Mouse (Mus musculus) CH12.LX (cell line): ENCODE results near the gene St14. TPM values are rescaled to one million over a fixed set of nuclear protein-coding genes. Genes with fewer than 3 reads are reported as not detected.

Source experiments
- DNase-seq: peaks from one replicate; pipeline ENCODE4 v3.0.0-alpha.2; 2013; ENCODE audit errors: extremely low read depth
- H3K27ac ChIP-seq: 2 replicates; pipeline ENCODE4 v1.5.1; 2012; ENCODE audit warnings: low read depth, mild to moderate bottlenecking, control low read depth, moderate library complexity; ENCODE audit not compliant: insufficient read depth
- H3K27me3 ChIP-seq: replicated peaks from 2 replicates; pipeline ENCODE3; 2012; ENCODE audit warnings: inconsistent platforms
- H3K36me3 ChIP-seq, 2 experiments: replicated peaks in 1 of 2; 2 replicates each; pipeline versions ENCODE3 to v1.6.1; 2012; ENCODE audit warnings: inconsistent platforms in 1 of 2, low read length in 1 of 2, mild to moderate bottlenecking in 1 of 2, mixed read lengths in 1 of 2, moderate library complexity in 1 of 2; ENCODE audit not compliant: control insufficient read depth in 1 of 2, insufficient read depth in 1 of 2
- H3K4me1 ChIP-seq, 2 experiments: 2 replicates each; pipeline ENCODE4 v1.6.1; 2012; ENCODE audit warnings: inconsistent platforms in 1 of 2, moderate library complexity in 1 of 2; ENCODE audit not compliant: insufficient read depth in 2 of 2, control insufficient read depth in 1 of 2
- H3K4me2 ChIP-seq: 2 replicates; pipeline ENCODE4 v1.6.1; 2012; ENCODE audit warnings: low read depth, mild to moderate bottlenecking, control low read depth; ENCODE audit not compliant: poor library complexity, insufficient read depth, severe bottlenecking
- H3K4me3 ChIP-seq, 3 experiments: fragments of 150-350 bp in 1 of 3; sonication (generic) in 1 of 3; replicated peaks in 1 of 3; 2 replicates each; pipeline versions ENCODE3 to v1.5.1; 2011 to 2012; ENCODE audit warnings: low read depth in 2 of 3, low read length in 2 of 3, mild to moderate bottlenecking in 2 of 3, moderate library complexity in 2 of 3, control low read depth in 1 of 3, improper control_type of control experiment in 1 of 3, inconsistent platforms in 1 of 3, mixed read lengths in 1 of 3; ENCODE audit not compliant: poor library complexity in 1 of 3
- H3K79me2 ChIP-seq: replicated peaks from 2 replicates; pipeline ENCODE4 v1.6.1; 2012; ENCODE audit warnings: mild to moderate bottlenecking, moderate library complexity; ENCODE audit not compliant: control insufficient read depth, poor library complexity, insufficient read depth, severe bottlenecking; ENCODE audit errors: extremely low read depth
- H3K9ac ChIP-seq: 2 replicates; pipeline ENCODE4 v1.6.1; 2012; ENCODE audit warnings: low read depth, mild to moderate bottlenecking, control low read depth, moderate library complexity; ENCODE audit not compliant: insufficient read depth
- H3K9me3 ChIP-seq: replicated peaks from 2 replicates; pipeline ENCODE3; 2012; ENCODE audit warnings: low read length, inconsistent platforms, mixed read lengths
- BHLHE40 ChIP-seq: IDR thresholded peaks from 2 replicates; pipeline ENCODE4 v1.6.1; 2011; ENCODE audit warnings: mild to moderate bottlenecking, low read depth, low read length, improper control_type of control experiment
- CHD2 ChIP-seq: IDR thresholded peaks from 2 replicates; pipeline ENCODE4 v1.6.1; 2011; ENCODE audit warnings: low read length, improper control_type of control experiment
- CTCF ChIP-seq, 2 experiments: IDR thresholded peaks in 1 of 2; conservative IDR thresholded peaks in 1 of 2; 2 replicates each; pipeline ENCODE4 v1.5.1; 2011 to 2012; ENCODE audit warnings: low read depth in 2 of 2, low read length in 2 of 2, improper control_type of control experiment in 1 of 2, inconsistent platforms in 1 of 2, mild to moderate bottlenecking in 1 of 2, moderate library complexity in 1 of 2
- ELF1 ChIP-seq: IDR thresholded peaks from 2 replicates; pipeline ENCODE4 v1.6.1; 2014; ENCODE audit warnings: low read depth, mild to moderate bottlenecking, inconsistent platforms, low read length, improper control_type of control experiment
- EP300 ChIP-seq: IDR thresholded peaks from 2 replicates; pipeline ENCODE4 v1.6.1; 2011; ENCODE audit warnings: low read length, improper control_type of control experiment
- ETS1 ChIP-seq: conservative IDR thresholded peaks from 2 replicates; pipeline ENCODE4 v1.6.1; 2012; ENCODE audit warnings: low read depth, mild to moderate bottlenecking, inconsistent platforms, low read length, improper control_type of control experiment, moderate library complexity
- GABPA ChIP-seq: IDR thresholded peaks from 2 replicates; pipeline ENCODE4 v1.6.1; 2012; ENCODE audit warnings: low read depth, low read length, improper control_type of control experiment, inconsistent platforms; ENCODE audit not compliant: insufficient replicate concordance
- HCFC1 ChIP-seq: IDR thresholded peaks from 2 replicates; pipeline ENCODE4 v1.6.1; 2012; ENCODE audit warnings: low read depth, mild to moderate bottlenecking, inconsistent platforms, low read length, improper control_type of control experiment
- IRF4 ChIP-seq: IDR thresholded peaks from 2 replicates; pipeline ENCODE4 v1.6.1; 2014; ENCODE audit warnings: low read depth, mild to moderate bottlenecking, inconsistent platforms, low read length, improper control_type of control experiment
- JUN ChIP-seq: IDR thresholded peaks from 2 replicates; pipeline ENCODE4 v1.6.1; 2011; ENCODE audit warnings: low read depth, mild to moderate bottlenecking, low read length, improper control_type of control experiment, moderate library complexity; ENCODE audit not compliant: insufficient read depth
- JUND ChIP-seq: conservative IDR thresholded peaks from 2 replicates; pipeline ENCODE4 v1.6.1; 2011; ENCODE audit warnings: low read depth, low read length, improper control_type of control experiment
- MAZ ChIP-seq: IDR thresholded peaks from 2 replicates; pipeline ENCODE4 v1.6.1; 2012; ENCODE audit warnings: low read depth, mild to moderate bottlenecking, inconsistent platforms, low read length, improper control_type of control experiment, moderate library complexity
- MEF2A ChIP-seq: IDR thresholded peaks from 2 replicates; pipeline ENCODE4 v1.6.1; 2014; ENCODE audit warnings: low read depth, mild to moderate bottlenecking, inconsistent platforms, low read length, improper control_type of control experiment, borderline replicate concordance
- MXI1 ChIP-seq: IDR thresholded peaks from 2 replicates; pipeline ENCODE4 v1.6.1; 2011; ENCODE audit warnings: mild to moderate bottlenecking, low read depth, low read length, improper control_type of control experiment
- MYC ChIP-seq: IDR thresholded peaks from 2 replicates; pipeline ENCODE4 v1.6.1; 2011; ENCODE audit warnings: low read depth, mild to moderate bottlenecking, improper control_type of control experiment, low read length
- NELFE ChIP-seq: IDR thresholded peaks from 2 replicates; pipeline ENCODE4 v1.6.1; 2011; ENCODE audit warnings: low read depth, low read length, improper control_type of control experiment
- RCOR1 ChIP-seq: conservative IDR thresholded peaks from 2 replicates; pipeline ENCODE4 v1.6.1; 2012; ENCODE audit warnings: low read depth, mild to moderate bottlenecking, inconsistent platforms, low read length, improper control_type of control experiment
- SIN3A ChIP-seq: IDR thresholded peaks from 2 replicates; pipeline ENCODE4 v1.6.1; 2012; ENCODE audit warnings: low read length, improper control_type of control experiment, inconsistent platforms
- TCF12 ChIP-seq: IDR thresholded peaks from 2 replicates; pipeline ENCODE4 v1.6.1; 2014; ENCODE audit warnings: low read depth, mild to moderate bottlenecking, inconsistent platforms, low read length, improper control_type of control experiment
- USF1 ChIP-seq: IDR thresholded peaks from 2 replicates; pipeline ENCODE4 v1.6.1; 2014; ENCODE audit warnings: low read depth, mild to moderate bottlenecking, inconsistent platforms, low read length, improper control_type of control experiment
- USF2 ChIP-seq: conservative IDR thresholded peaks from 2 replicates; pipeline ENCODE4 v1.6.1; 2011; ENCODE audit warnings: low read depth, low read length, improper control_type of control experiment
- ZC3H11A ChIP-seq: IDR thresholded peaks from 2 replicates; pipeline ENCODE4 v1.6.1; 2012; ENCODE audit warnings: low read depth, mild to moderate bottlenecking, inconsistent platforms, low read length, improper control_type of control experiment
- ZKSCAN1 ChIP-seq: IDR thresholded peaks from 2 replicates; pipeline ENCODE4 v1.6.1; 2012; ENCODE audit warnings: low read depth, inconsistent platforms, low read length, improper control_type of control experiment, borderline replicate concordance
- ZMIZ1 ChIP-seq: IDR thresholded peaks from 2 replicates; pipeline ENCODE4 v1.6.1; 2012; ENCODE audit warnings: low read depth, mild to moderate bottlenecking, inconsistent platforms, low read length, improper control_type of control experiment
- ZNF384 ChIP-seq: IDR thresholded peaks from 2 replicates; pipeline ENCODE4 v1.6.1; 2012; ENCODE audit warnings: low read depth, low read length, improper control_type of control experiment, inconsistent platforms
- dilution Hi-C: fragments of 300-500 bp; cut with MboI; formaldehyde crosslinking; loops from 2 replicates; pipeline ENCODE4 v1.14.3; 2020; ENCODE audit warnings: low sequenced_read_pairs; ENCODE audit not compliant: extremely low pct_unique_long_range_greater_than_20kb, extremely low pct_ligation_motif_present
- in situ Hi-C: fragments of 300-500 bp; cut with MboI; formaldehyde crosslinking; loops from 3 replicates; pipeline ENCODE4 v1.14.3; 2019; ENCODE audit warnings: low sequenced_read_pairs, low pct_ligation_motif_present, low pct_unique_long_range_greater_than_20kb, mixed read lengths
- polyA plus RNA-seq: library from polyadenylated mRNA; unstranded; fragments of >175 nt; gene quantifications from 2 replicates; pipeline ENCODE4 v1.2.1, GENCODE M21; 2012; ENCODE audit warnings: low read depth; ENCODE audit not compliant: insufficient read length
- total RNA-seq, 2 experiments: library from RNA; depleted of rRNA; stranded (reverse); fragments of 300-350 nt in 1 of 2; fragments of >200 nt in 1 of 2; gene quantifications; 2 replicates each; pipeline ENCODE4 v1.2.3; 2012 to 2014

Gene St14
- total and polyA plus RNA-seq, 3 experiments = 4.3 to 10.9 (median 8.6) TPM

DNA sequence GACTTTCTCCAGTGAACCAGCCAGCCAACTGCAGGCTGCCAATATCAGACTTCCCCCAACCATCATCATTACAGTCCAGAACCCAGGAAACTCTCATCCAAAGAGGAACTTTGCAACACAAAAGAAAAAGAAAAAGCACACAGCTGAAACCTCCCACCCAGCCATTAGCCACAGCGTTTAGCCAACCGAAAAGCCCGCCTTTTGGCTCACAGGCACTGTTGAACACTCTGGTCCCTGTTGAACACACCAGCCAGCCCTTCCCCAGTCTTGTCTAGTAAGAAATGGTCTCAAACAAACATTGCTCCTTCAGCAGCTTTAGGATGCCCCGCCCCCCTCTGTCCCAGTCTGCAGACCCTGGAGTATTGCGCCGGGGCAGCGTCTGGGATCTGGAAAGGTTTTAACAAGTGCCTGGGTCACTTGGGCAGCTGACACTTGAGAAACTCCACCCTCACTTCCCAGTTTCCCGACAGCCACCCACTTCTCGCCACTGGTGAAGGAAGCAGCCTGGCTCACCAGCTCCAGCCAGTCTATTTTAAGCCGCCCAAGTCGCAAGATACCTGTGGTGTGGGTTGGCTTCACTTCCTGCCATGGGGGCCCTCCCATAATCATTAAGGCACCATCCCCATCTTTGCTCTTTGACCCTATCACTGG lies 11.6 kb downstream of the St14 start:
- Histone ChIP-seq H3K4me1 (peaks cover 19 to 47% of the 10 kb centered on the region in 2 experiments), H3K9ac (no peak overlapping the region), H3K4me3 (peak overlapping the region; percentile 2 to 6 (median 3)), H3K27ac (no peak overlapping the region), H3K27me3 (no peaks in the 10 kb centered on the region), H3K4me2 (peak overlapping the region; percentile 88), H3K9me3 (no peaks in the 10 kb centered on the region), H3K79me2 (no peaks in the 10 kb centered on the region), H3K36me3 (no peaks in the 10 kb centered on the region)
- dilution Hi-C loops (no loop called here), in situ Hi-C loops (no loop called here)
- DNase-seq = no peak
- TF ChIP-seq NELFE (no peak), ZMIZ1 (no peak), ELF1 (no peak), ZKSCAN1 (no peak), MXI1 (0 out of 2 replicates have a peak, but pooled peaks have one; percentile 15), BHLHE40 (no peak), ZC3H11A (no peak), JUN (no peak), ZNF384 (no peak), USF1 (no peak), MEF2A (peak; percentile 75; the same call in 1 of the 2 replicates), GABPA (no peak), TCF12 (no peak), JUND (no peak), MYC (no peak), CHD2 (peak; percentile 34; the same call in 1 of the 2 replicates), SIN3A (peak; percentile 49; the same call in 1 of the 2 replicates), RCOR1 (0 out of 2 replicates have a peak, but pooled peaks have one; percentile 54), ETS1 (no peak), IRF4 (peak; percentile 4; the same call in 1 of the 2 replicates), CTCF (conservative IDR thresholded peaks at IDR 0.05 in 1 of 2, IDR thresholded peaks at IDR 0.05 in 1 of 2; ENCODE audit: low read depth in 2 of 2, low read length in 2 of 2) (no peak), EP300 (peak; percentile 32; the same call in 1 of the 2 replicates), USF2 (no peak), HCFC1 (no peak), MAZ (0 out of 2 replicates have a peak, but pooled peaks have one; percentile 31)
